7 mouse cellular contexts compared by ENCODE assay signal in genomic region chr8:54079001-54079400, GRCm38 (mm10). TPM values are rescaled to one million over a fixed set of nuclear protein-coding genes. Genes with fewer than 3 reads are reported as not detected.
DNase-seq lines count a peak whose midpoint lies in the region; ATAC-seq and TF ChIP-seq lines count a peak whose summit lies in the region.

No protein-coding gene starts in this region.

- no peak for TF ChIP-seq EP300 in lung, postnatal 0 days (IDR thresholded peaks at IDR 0.05)

- DNase-seq in lung, postnatal 0 days (ENCODE audit: low spot score): no peak
- DNase-seq in lung, postnatal 25 days (ENCODE audit: low spot score): no peak
- peak; percentile 4 for DNase-seq in large intestine, adult 2 months (ENCODE audit: low read depth, low spot score)
- DNase-seq in spleen, postnatal 4 days (ENCODE audit: low spot score in 2 of 2): no peak
- DNase-seq in layer of hippocampus, adult 11-12 months (ENCODE audit: low spot score): no peak

- 6% methylated on average over 11 of the region's 11 CpGs for WGBS in lung, postnatal 0 days
- 40% methylated on average over 11 of the region's 11 CpGs for WGBS in forebrain, embryonic 12.5 days
- 15% methylated on average over 11 of the region's 11 CpGs for WGBS in large intestine, adult 2 months
- WGBS in stomach, embryonic 15.5 days: 15% methylated on average over 11 of the region's 11 CpGs

- no peak overlapping the region for H3K4me3 ChIP-seq in lung, postnatal 0 days (ENCODE audit: low read depth, low read length)
- peak overlapping the region; percentile 14 for H3K4me3 ChIP-seq in forebrain, embryonic 12.5 days (replicated peaks)
- H3K4me3 ChIP-seq in stomach, embryonic 15.5 days (replicated peaks): peak overlapping the region; percentile 14

- no peaks in the 10 kb centered on the region for H3K27me3 ChIP-seq in lung, postnatal 0 days (replicated peaks; ENCODE audit: insufficient read depth, low read length)
- no peaks in the 10 kb centered on the region for H3K27me3 ChIP-seq in forebrain, embryonic 12.5 days
- no peaks in the 10 kb centered on the region for H3K27me3 ChIP-seq in stomach, embryonic 15.5 days (replicated peaks)

- no peak overlapping the region for H3K27ac ChIP-seq in lung, postnatal 0 days (ENCODE audit: low read length)
- H3K27ac ChIP-seq in forebrain, embryonic 12.5 days: no peak overlapping the region
- no peak overlapping the region for H3K27ac ChIP-seq in stomach, embryonic 15.5 days

- H3K9ac ChIP-seq in lung, postnatal 0 days (replicated peaks; ENCODE audit: low read depth): no peak overlapping the region
- no peak overlapping the region for H3K9ac ChIP-seq in forebrain, embryonic 12.5 days
- no peak overlapping the region for H3K9ac ChIP-seq in stomach, embryonic 15.5 days

- no peaks in the 10 kb centered on the region for H3K9me3 ChIP-seq in lung, postnatal 0 days (ENCODE audit: low read length)
- no peaks in the 10 kb centered on the region for H3K9me3 ChIP-seq in forebrain, embryonic 12.5 days
- no peaks in the 10 kb centered on the region for H3K9me3 ChIP-seq in stomach, embryonic 15.5 days

- H3K4me1 ChIP-seq in lung, postnatal 0 days (ENCODE audit: insufficient read depth, low read depth, low read length): no peaks in the 10 kb centered on the region
- peaks cover 10% of the 10 kb centered on the region for H3K4me1 ChIP-seq in forebrain, embryonic 12.5 days
- peaks cover 3% of the 10 kb centered on the region for H3K4me1 ChIP-seq in stomach, embryonic 15.5 days

- H3K36me3 ChIP-seq in lung, postnatal 0 days (ENCODE audit: insufficient read depth, low read length): no peaks in the 10 kb centered on the region
- no peaks in the 10 kb centered on the region for H3K36me3 ChIP-seq in forebrain, embryonic 12.5 days (replicated peaks)
- no peaks in the 10 kb centered on the region for H3K36me3 ChIP-seq in stomach, embryonic 15.5 days

- H3K4me2 ChIP-seq in lung, postnatal 0 days (replicated peaks; ENCODE audit: low read depth, low read length): peak overlapping the region; percentile 22; the same call in 1 of the 2 replicates
- peak overlapping the region; percentile 43 for H3K4me2 ChIP-seq in forebrain, embryonic 12.5 days
- peak overlapping the region; percentile 38 for H3K4me2 ChIP-seq in stomach, embryonic 15.5 days

- no peak for ATAC-seq in lung, postnatal 0 days
- ATAC-seq in forebrain, embryonic 12.5 days (ENCODE audit: low FRiP score): no peak
- no peak for ATAC-seq in stomach, embryonic 15.5 days (ENCODE audit: insufficient read depth, low FRiP score, low read depth)

- TF ChIP-seq CTCF in lung, postnatal 0 days (IDR thresholded peaks at IDR 0.05): no peak

RNA-seq across cellular contexts. Expression of gene Vegfc, which starts 1.6 kb away (rescaled TPM):
- 22.8 and 24.4 TPM in 2 replicates for polyA plus RNA-seq in lung, postnatal 0 days (2015; fragmentation: Nextera tagmentation; extraction: Ambion mirVana)
- 3.6 and 6.5 TPM in 2 replicates for polyA plus RNA-seq in forebrain, embryonic 12.5 days (2016; fragmentation: Nextera tagmentation; extraction: Ambion mirVana)
- 1.9 and 2.4 TPM in 2 replicates for polyA plus RNA-seq in large intestine, adult 2 months (2012; rRNA removed)
- polyA plus RNA-seq in stomach, embryonic 15.5 days (2015; fragmentation: Nextera tagmentation; extraction: Ambion mirVana): 9.0 and 9.2 TPM in 2 replicates
